Mouse (Mus musculus): ENCODE data around the gene Cdcp2. TPM values are rescaled to one million over a fixed set of nuclear protein-coding genes. Genes with fewer than 3 reads are reported as not detected.
"Not testable (repeated sequence)": the region's sequence is repeated elsewhere in the genome, so short reads cannot be mapped to it uniquely, and the experiment has no call there.

Cdcp2 gene
- total RNA-seq, 2 experiments from 2014 or later: not detected

GRCm38 (mm10) chr4:107084858-107085257 is 11.8 kb upstream of the Cdcp2 start:
- DNase-seq (ENCODE audit: low spot score in 2 of 2): peak; percentile 64 to 72

- no peak for DNase-seq (ENCODE audit: low spot score in 2 of 2)
Observed at GRCm38 (mm10) chr4:107091696-107092095, 5.0 kb upstream of the Cdcp2 start.

GRCm38 (mm10) chr4:107094484-107095187 is 2.1 kb upstream of the Cdcp2 start:
- no peak for DNase-seq (ENCODE audit: low spot score in 2 of 2)

- peak; percentile 25 to 37 for DNase-seq (ENCODE audit: low spot score in 2 of 2)
Observed at GRCm38 (mm10) chr4:107096043-107096442, 648 bp upstream of the Cdcp2 start.

GRCm38 (mm10) chr4:107097871-107098270 is 1.2 kb downstream of the Cdcp2 start:
- no peak for DNase-seq (ENCODE audit: low spot score in 2 of 2)

GRCm38 (mm10) chr4:107098375-107098774 is 1.7 kb downstream of the Cdcp2 start:
- no peak for DNase-seq (ENCODE audit: low spot score in 2 of 2)

GRCm38 (mm10) chr4:107098791-107099525 is 2.3 kb downstream of the Cdcp2 start:
- no peak for DNase-seq (ENCODE audit: low spot score in 2 of 2)

- no peak for DNase-seq (ENCODE audit: low spot score in 2 of 2)
Observed at GRCm38 (mm10) chr4:107102220-107102619, 5.5 kb downstream of the Cdcp2 start.

- DNase-seq (ENCODE audit: low spot score in 2 of 2): no peak
Observed at GRCm38 (mm10) chr4:107106777-107107176, 10.1 kb downstream of the Cdcp2 start.

GRCm38 (mm10) chr4:107108291-107108731 is 11.6 kb downstream of the Cdcp2 start:
- DNase-seq (ENCODE audit: low spot score in 2 of 2): peak in 1 of 2 experiments; percentile 32

GRCm38 (mm10) chr4:107109181-107109580 is 12.5 kb downstream of the Cdcp2 start:
- not testable (repeated sequence) for DNase-seq (ENCODE audit: low spot score in 2 of 2)

GRCm38 (mm10) chr4:107114278-107114677 is 17.6 kb downstream of the Cdcp2 start:
- DNase-seq (ENCODE audit: low spot score in 2 of 2): no peak

- DNase-seq (ENCODE audit: low spot score in 2 of 2): no peak
Observed at GRCm38 (mm10) chr4:107117741-107118385, 21.2 kb downstream of the Cdcp2 start.

GRCm38 (mm10) chr4:107119056-107119455 is 22.4 kb downstream of the Cdcp2 start:
- no peak for DNase-seq (ENCODE audit: low spot score in 2 of 2)

- DNase-seq (ENCODE audit: low spot score in 2 of 2): no peak
Observed at GRCm38 (mm10) chr4:107120676-107121075, 24.0 kb downstream of the Cdcp2 start.

- DNase-seq (ENCODE audit: low spot score in 2 of 2): peak; percentile 41 to 60
Observed at GRCm38 (mm10) chr4:107121165-107121943, 24.7 kb downstream of the Cdcp2 start.

- DNase-seq (ENCODE audit: low spot score in 2 of 2): no peak
Observed at GRCm38 (mm10) chr4:107124376-107124775, 27.7 kb downstream of the Cdcp2 start.

- no peak for DNase-seq (ENCODE audit: low spot score in 2 of 2)
Observed at GRCm38 (mm10) chr4:107125101-107125500, 28.4 kb downstream of the Cdcp2 start.

- no peak for DNase-seq (ENCODE audit: low spot score in 2 of 2)
Observed at GRCm38 (mm10) chr4:107126389-107126788, 29.7 kb downstream of the Cdcp2 start.

- DNase-seq (ENCODE audit: low spot score in 2 of 2): no peak
Observed at GRCm38 (mm10) chr4:107126891-107127524, 30.3 kb downstream of the Cdcp2 start.

Data from layer of hippocampus, postnatal 10 days (tissue).